Mouse (Mus musculus) mouse trophoblast stem cell (cell line): ENCODE results near the gene Cnot10.

Experiments
- in situ Hi-C, 2 experiments: fragments of 300-500 bp; cut with MseI, MboI; formaldehyde crosslinking; loops; 2 replicates in 1 of 2; 3 replicates in 1 of 2; pipeline ENCODE4 v1.15.1; 2025

Gene Cnot10

GRCm38 (mm10) chr9:114639839-114640646, at the start of gene Cnot10:
Gene Cnot10, minus strand, starts transcription at chr9:114640184.
- in situ Hi-C loops = no loop called here

- in situ Hi-C loops = no loop called here
These were observed 49.0 kb upstream of the Cnot10 start for GRCm38 (mm10) chr9:114688953-114689407.

- in situ Hi-C loops = no loop called here
These were observed 48.4 kb upstream of the Cnot10 start, which contains the start of gene Dync1li1 for GRCm38 (mm10) chr9:114688252-114688952. Gene Dync1li1, plus strand, starts transcription at chr9:114688790.

- in situ Hi-C loops = no loop called here
These were observed 47.7 kb upstream of the Cnot10 start for GRCm38 (mm10) chr9:114687639-114688038.

GRCm38 (mm10) chr9:114686245-114686644, 46.3 kb upstream of the Cnot10 start:
- in situ Hi-C loops = no loop called here

GRCm38 (mm10) chr9:114682193-114682592, 42.2 kb upstream of the Cnot10 start:
- in situ Hi-C loops = no loop called here

- in situ Hi-C loops = no loop called here
These were observed 40.5 kb upstream of the Cnot10 start for GRCm38 (mm10) chr9:114680531-114680930.

GRCm38 (mm10) chr9:114679944-114680343, 40.0 kb upstream of the Cnot10 start:
- in situ Hi-C loops = no loop called here

GRCm38 (mm10) chr9:114678576-114678975, 38.6 kb upstream of the Cnot10 start:
- in situ Hi-C loops = no loop called here

GRCm38 (mm10) chr9:114673626-114674025, 33.6 kb upstream of the Cnot10 start:
- in situ Hi-C loops = no loop called here

GRCm38 (mm10) chr9:114672703-114673561, 32.9 kb upstream of the Cnot10 start:
- in situ Hi-C loops = no loop called here

GRCm38 (mm10) chr9:114671946-114672345, 32.0 kb upstream of the Cnot10 start:
- in situ Hi-C loops = no loop called here

GRCm38 (mm10) chr9:114669011-114669410, 29.0 kb upstream of the Cnot10 start:
- in situ Hi-C loops = no loop called here

- in situ Hi-C loops = no loop called here
These were observed 28.1 kb upstream of the Cnot10 start for GRCm38 (mm10) chr9:114668047-114668446.

- in situ Hi-C loops = no loop called here
These were observed 26.9 kb upstream of the Cnot10 start for GRCm38 (mm10) chr9:114666858-114667257.

GRCm38 (mm10) chr9:114663782-114664181, 23.8 kb upstream of the Cnot10 start:
- in situ Hi-C loops = no loop called here

GRCm38 (mm10) chr9:114661991-114662390, 22.0 kb upstream of the Cnot10 start:
- in situ Hi-C loops = no loop called here

- in situ Hi-C loops = no loop called here
These were observed 21.0 kb upstream of the Cnot10 start for GRCm38 (mm10) chr9:114660983-114661382.

- in situ Hi-C loops = no loop called here
These were observed 20.5 kb upstream of the Cnot10 start for GRCm38 (mm10) chr9:114660506-114660905.

GRCm38 (mm10) chr9:114656701-114657100, 16.7 kb upstream of the Cnot10 start:
- in situ Hi-C loops = loop anchor here in 1 of 2 experiments (10.0 kb wide), 1 partner anchor 68 kb away; no protein-coding TSS in a partner anchor

- in situ Hi-C loops = loop anchor here in 1 of 2 experiments (10.0 kb wide), 1 partner anchor 69 kb away; no protein-coding TSS in a partner anchor
These were observed 15.4 kb upstream of the Cnot10 start for GRCm38 (mm10) chr9:114655356-114655755.
